Mouse (Mus musculus): ENCODE measurements at regions not wholly inside any gene's neighbourhood (a gene's known extent, or its start where the extent isn't known, plus 50 kb on each side); places are given as distances from the start of the nearest gene placed in this dataset.

- TF ChIP-seq CTCF (IDR thresholded peaks at IDR 0.05; ENCODE audit: control insufficient read depth, insufficient read depth, insufficient replicate concordance, low read depth, low read length), result peak; percentile 31; the same call in 1 of the 2 replicates
- TF ChIP-seq POLR2A (IDR thresholded peaks at IDR 0.05; ENCODE audit: control insufficient read depth, low read depth, low read length), result no peak
Measured at GRCm38 (mm10) chr1:174999265-175000200, 77.9 kb upstream of the Grem2 start.

All from testis, adult 2 months (tissue).